Mouse (Mus musculus): ENCODE measurements around the gene A630095N17Rik. TPM values are rescaled to one million over a fixed set of nuclear protein-coding genes. Genes with fewer than 3 reads are reported as not detected.
"Not testable (repeated sequence)": the region's sequence is repeated elsewhere in the genome, so short reads cannot be mapped to it uniquely, and the experiment has no call there.

A630095N17Rik gene
- polyA plus RNA-seq, 2 experiments from 2014 or later = not detected

DNA sequence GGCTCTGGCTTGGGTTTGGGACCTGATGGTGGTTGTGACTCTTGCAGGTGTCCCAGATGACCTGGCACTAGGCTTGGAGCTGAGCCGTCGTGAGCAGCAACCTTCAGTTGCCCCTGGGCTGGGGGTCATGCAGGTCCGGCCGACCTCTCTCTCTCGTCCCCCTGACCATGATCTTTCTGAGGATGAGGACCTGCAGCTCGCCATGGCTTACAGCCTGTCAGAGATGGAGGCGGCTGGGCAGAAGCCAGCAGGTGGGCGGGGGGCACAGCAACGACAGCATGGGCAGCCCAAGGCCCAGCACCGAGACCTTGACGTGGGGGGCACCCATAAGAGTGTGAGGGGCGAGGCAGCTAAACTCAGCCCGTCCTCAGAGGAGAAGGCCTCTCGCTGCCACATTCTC, 11.5 kb upstream of the A630095N17Rik start:
- ATAC-seq = no peak

DNA sequence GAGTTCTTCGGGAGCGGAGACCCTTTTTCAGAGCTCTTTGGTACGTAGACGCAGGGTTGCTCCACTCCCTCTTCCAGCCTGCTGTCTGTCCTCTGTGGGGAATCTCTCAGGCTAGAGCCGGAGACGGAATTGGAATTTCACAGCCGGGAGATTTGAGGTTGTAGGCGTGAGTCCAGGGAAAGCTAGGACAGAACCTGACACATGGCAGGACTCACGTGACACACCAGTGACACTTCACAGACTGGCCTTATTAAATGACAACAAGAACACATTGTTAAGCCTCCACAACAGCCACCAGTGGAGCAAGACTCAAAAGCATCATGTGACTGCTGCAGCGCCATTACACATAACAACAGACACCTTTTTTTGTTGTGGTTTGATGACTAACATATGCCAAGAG, 7.7 kb upstream of the A630095N17Rik start:
- ATAC-seq = no peak

DNA sequence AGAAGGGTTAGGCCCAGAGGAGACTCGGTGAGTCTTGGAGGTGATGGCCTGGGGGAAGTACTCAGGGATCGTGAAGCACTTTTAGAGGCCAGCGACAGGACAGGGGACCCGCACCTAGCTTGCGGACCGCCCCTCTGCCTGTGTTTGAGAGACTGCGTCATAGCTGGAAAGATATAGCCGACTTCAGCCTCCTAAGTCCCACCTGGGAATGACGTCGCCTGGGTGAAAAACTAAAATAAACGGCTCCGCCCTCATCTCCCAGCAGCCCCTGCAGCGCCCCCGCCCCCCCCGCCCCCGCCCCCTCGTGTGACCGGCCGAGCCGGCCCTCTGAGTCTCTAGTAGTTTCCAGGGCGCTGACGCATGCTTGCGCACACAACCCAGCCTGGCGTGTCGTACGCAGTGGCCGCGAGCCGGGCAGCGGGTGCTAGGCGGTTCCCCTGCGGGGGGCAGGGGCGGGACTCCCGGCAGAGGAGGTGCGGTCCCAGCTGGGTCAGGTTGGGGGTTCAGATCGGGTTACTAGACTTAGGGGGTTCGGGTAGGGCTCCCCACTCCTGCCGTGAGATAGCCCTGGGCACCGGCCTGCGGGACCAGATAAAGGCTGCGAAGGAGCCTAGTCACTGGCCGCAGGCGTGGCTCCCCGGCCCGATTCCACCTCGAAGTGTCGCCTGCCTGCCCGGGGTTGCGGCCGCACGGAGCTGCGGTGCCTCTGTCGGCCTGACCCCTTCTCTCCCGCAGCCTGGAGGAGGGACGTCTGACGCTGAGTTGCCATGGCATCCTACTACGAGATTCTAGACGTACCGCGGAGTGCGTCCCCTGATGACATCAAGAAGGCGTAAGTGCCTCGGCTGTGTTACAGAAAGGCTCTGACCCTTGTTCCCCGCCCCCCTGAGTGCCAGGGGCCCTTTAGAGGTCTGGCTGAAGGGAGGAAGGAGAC, 4.5 kb upstream of the A630095N17Rik start, which contains the start of gene Dnajb2:
Gene Dnajb2 (plus strand): TSS at position 290 of the 934 bp plus-strand sequence.
- ATAC-seq = peak; percentile 67

DNA sequence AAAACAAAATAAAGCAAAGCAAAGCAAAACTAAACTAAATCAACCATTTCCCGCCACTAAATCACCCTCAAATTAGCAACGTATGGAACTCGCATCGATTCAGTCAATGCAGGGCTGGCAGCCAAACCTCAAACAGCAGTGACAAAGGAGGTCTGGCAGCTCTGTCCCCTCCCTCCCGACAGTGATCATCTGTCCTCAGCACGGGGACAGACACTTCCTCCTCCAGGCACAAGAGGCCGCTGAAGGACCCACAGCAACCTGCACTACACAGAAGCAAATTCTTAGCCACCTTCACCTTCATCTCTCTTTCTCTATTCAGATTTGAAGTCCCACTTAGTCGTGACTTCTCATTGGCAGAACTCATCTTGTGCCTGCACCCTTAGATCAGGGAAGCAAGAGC, 2.7 kb upstream of the A630095N17Rik start:
- ATAC-seq = peak; percentile 60

DNA sequence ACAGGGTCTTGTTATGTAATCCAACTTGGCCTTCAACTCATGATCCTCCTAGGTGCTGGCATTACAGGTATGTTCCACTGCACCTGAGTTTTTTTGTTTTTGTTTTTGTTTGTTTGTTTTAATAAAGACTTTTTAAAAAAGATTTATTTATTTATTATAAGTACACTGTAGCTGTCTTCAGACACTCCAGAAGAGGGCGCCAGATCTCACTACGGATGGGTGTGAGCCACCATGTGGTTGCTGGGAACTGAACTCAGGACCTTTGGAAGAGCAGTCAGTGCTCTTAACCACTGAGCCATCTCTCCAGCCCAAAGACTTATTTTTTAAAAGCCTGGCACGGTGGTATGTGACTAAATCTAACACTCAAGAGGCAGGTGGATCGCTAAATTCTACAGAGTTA, 587 bp upstream of the A630095N17Rik start:
- ATAC-seq = not testable (repeated sequence)

DNA sequence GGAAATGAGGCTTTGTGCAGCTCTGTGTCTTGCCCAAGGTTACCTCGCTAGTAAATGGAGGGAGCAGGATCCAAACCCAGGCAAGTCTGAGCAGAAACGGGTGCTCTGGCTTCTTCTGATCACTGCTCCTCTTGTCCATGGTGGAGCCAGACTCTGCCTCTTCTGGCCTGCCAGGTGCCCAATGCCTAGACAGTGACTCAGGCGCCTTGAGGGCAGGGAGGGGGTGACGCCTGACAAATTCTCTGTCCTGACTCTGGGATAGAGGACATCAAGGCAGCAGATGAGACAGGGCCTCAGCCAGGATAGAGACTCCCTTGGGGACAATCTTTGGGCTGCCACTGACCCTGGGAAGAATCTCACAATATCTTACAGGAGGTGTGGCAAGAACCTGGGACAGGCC, 678 bp downstream of the A630095N17Rik start:
- ATAC-seq = no peak

DNA sequence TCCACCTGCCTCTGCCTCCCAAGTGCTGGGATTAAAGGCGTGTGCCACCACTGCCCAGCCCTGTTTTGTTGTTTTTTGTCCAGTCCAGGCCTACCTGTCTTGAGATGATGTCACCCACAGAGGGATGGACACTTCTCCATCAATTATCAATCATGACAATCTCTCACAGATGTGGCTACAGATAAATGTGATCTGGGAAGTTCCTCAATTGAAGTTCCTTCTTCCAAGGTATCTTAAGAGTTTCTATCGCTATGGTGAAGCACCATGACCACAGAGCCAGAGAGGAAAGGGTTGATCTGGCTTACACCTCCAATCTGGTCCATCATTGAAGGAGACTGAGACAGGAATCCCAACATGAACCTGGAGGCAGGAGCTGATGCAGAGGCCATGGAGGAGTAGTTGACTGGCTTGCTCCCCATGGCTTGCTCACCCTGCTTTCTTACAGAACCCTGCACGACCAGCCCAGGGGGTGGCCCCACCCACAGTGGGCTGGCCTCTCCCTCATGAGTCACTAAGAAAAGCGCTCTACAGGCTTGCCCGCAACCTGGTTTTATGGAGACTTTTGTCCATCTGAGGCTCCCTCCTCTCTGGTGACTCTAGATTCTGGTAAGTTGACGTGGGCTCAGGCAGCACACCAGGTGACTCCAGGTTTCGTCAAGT, 1.4 kb downstream of the A630095N17Rik start:
- ATAC-seq = no peak

DNA sequence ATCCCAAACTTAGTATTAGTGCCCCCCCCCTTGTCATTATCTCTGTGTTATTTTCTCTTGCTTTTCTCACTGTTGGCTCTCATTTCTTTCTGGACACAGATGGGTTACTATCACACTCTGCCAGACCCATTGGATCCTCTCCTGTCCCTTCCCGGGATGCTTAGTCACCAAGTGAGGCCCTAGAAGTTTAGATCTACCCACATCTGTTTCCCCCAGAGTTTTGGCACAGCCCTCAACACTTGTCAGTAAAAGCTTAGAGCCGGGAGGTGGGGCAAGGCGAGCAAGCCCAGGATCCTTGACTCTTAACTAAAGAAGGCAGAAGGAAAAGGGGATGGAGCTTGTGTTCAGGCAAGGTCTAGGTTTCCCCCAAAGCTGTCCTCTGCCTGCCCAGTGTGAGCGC, 2.7 kb downstream of the A630095N17Rik start:
- ATAC-seq = no peak

DNA sequence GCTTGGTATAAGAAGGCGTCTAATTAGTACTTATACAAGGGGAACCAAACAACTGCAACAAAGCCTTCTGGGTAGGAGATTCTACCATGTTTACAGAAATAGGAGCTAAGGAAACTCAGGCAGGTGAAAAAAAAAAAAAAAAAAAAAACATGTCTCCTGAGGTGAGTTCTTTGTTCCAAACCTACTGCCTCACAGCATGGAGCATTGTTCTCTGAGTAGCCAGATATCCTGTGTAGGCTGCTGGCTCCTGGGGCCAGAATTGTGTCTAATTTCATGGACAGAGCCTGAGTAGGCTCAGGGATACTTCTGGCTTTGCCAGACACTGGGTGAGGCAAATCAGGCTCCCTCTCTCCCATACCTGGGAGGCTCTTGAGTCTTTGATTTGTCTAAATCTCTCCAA, 4.2 kb downstream of the A630095N17Rik start:
- no peak for ATAC-seq

DNA sequence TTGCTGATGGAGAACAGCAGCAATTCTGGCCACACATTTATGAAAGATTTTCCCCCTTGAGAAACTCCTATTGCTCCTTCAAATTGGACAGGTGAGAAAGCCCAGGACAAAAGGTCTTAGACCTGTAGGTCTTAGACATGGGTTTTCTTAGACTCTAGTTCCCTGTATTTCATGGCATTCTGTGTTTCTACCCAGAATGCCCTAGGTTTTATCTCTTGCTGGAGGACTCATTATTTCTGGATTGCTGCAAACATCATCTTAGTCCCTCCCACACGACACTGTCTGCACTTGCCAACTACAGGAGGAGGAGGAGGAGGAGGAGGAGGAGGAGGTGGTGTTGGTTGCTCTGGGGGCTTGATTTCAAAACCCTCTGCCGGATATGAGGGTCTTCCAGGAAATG, 5.8 kb downstream of the A630095N17Rik start:
- no peak for ATAC-seq

DNA sequence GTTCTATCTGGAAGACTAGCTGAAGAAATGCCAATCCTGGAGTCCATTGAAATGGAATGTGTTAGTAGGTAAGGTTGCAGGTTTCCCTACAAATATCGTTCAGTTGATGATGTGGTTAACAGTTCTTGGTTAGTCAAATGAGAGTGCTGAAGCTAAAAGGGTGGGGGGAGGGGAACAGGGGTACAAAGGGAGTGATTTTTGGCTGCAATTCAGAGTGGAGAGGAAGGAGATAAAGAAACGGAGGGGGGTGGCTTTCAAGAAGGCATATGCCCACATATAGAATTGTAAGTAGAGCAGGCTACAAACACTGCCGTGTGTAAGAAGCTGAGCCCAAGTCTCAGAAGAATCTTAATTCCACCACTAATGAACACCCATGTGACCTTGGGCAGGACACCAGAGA, 6.4 kb downstream of the A630095N17Rik start:
- ATAC-seq = no peak

DNA sequence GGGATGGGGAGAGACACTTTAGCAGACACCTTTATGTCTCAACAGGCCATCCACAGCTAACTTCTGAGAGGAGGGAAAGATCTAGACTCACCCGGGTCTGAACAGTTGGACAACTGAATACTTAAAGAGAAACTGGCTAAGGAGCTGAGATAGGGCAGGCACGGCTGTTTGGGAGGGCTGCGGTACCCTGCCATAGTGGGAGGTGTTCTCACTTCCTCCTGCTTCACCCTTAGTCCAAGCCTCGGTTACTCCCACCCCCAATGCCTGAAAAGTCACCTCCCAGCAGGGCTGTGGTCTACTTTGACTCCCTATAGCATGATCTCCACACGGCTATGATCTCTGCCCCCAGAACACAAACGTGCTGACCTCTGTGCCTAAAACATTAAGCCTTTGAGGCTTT, 8.4 kb downstream of the A630095N17Rik start:
- ATAC-seq = no peak

DNA sequence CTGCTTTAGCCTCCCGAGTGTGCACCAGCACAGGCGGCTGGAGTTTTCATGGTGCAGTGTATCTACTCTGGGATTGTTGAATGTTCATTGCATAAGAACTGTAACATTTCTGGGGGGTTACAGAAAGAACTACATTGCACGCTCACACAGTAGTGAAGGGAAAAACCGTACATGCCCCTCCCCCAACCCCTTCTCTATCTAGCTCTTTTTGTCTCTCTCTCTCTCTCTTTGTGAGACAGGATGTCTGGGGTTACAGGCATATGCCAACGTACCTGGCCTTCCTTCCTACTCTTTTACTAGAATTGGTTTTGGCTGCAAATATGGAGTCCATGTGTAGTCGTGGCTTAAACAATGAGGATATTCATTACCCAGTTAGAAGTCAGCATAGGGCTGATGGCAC, 9.0 kb downstream of the A630095N17Rik start:
- no peak for ATAC-seq

DNA sequence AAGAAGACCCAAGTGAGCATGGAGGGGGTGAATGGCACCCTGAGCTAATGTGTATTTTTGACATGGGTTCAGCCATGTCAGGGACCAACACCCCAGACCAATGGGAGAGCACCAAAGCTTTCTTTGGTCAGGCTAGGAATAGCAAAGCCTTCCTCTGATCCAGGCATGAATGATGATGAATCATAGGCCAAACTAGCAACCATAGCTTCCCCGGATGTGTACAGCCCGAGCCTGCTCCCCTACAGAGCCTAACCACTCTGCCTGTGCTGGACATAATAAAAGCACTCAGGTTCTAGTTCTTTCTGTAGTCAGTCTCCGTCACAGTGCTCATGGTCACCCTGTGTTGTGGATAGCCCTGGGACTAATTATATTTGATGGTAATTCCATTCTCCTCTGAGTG, 10.4 kb downstream of the A630095N17Rik start:
- ATAC-seq = no peak

DNA sequence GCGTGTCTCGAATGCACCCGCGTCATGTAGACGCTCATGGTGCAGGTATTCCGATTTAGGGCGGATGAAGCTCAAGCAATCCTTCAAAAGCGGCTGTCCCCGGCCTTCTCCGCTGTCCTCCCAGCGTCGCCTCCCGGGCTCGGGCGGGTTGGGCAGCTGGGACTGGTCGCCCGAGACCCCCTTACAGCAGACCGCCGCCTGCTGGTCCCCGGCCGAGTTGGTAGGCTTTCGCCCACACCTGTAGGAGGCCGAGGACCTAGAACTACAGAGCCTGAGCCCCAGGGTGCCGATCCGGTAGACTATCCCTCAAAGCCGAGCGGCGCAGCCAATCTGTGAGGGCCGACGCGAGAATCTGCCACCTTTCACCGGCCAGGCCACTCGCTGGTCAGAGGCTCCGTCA, 12.4 kb downstream of the A630095N17Rik start, which contains the start of gene Tuba4a:
Gene Tuba4a (minus strand): TSS at position 335 of the 400 bp plus-strand sequence.
- ATAC-seq = no peak

DNA sequence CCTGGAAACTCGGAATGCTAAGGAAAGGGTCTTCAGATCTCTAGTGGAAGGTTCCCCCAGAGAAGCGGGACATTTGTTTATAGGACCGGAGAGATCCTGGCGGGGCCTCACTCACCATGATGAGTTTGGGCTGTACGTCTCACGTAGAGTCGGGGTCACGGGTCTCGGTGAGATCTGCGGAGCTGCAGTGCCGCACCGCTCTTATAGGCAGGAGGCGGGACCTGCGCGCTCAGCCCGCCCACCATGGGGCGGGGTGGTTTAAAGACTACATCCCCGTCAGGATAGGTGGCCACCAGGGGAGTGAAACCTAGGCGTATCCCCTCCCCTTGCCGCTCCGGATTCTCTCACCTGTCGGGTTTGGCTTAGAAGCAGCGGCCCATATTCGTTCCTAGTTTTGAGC, 12.8 kb downstream of the A630095N17Rik start:
- ATAC-seq = peak; percentile 91

DNA sequence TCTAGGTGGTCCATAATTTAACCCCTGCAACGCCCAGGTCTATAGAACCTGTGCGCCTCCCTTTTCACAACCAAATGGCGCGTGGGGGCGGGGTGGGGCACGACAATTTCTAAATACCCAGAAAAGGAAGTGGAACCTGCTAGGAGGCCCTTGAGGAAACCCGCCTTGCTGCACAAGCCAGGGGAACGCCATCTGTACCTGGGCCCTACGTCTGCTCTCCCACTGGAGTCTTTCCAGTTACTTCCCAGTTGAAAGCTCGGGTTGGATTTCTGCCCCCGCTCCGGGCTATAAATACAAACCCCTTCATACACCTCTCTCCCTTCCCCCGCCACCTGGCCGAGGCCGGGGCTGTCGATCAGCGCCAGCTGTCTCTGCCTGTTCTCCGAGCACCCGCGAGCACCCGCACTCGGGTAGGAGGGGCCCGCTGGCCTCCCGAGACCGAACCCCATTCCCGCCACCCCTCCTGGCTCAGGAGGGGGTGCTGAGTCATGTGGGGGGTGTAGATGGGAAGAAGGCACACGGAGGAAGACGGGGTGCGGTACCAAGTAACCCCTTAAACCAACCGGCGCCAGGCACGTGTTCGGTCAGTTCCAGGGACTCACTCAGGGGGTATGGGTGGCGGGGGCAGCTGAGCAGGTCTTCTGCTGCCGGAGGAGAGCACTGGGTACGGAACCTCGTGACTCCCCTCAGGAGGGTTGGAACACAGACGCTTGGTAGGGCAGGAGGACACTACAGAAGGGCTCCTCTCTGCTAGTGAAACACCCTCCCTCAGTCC, 13.5 kb downstream of the A630095N17Rik start:
- peak; percentile 54 for ATAC-seq

DNA sequence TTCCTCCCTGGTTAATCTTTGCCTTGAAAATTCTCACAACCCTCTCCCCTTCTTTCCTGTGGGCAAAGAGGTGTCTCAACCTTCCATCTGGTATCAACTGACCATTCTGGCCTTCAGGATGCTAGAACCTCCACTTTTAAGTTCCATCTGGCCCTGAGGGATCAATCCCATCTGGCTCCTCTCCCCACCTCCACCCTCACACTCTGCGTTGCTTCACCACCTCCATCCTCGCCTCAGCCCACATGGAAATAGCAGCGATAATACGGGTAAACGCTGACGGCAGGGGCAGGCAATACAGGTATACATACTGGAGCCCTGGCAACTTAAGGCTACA, 14.0 kb downstream of the A630095N17Rik start:
- peak; percentile 1 for ATAC-seq

DNA sequence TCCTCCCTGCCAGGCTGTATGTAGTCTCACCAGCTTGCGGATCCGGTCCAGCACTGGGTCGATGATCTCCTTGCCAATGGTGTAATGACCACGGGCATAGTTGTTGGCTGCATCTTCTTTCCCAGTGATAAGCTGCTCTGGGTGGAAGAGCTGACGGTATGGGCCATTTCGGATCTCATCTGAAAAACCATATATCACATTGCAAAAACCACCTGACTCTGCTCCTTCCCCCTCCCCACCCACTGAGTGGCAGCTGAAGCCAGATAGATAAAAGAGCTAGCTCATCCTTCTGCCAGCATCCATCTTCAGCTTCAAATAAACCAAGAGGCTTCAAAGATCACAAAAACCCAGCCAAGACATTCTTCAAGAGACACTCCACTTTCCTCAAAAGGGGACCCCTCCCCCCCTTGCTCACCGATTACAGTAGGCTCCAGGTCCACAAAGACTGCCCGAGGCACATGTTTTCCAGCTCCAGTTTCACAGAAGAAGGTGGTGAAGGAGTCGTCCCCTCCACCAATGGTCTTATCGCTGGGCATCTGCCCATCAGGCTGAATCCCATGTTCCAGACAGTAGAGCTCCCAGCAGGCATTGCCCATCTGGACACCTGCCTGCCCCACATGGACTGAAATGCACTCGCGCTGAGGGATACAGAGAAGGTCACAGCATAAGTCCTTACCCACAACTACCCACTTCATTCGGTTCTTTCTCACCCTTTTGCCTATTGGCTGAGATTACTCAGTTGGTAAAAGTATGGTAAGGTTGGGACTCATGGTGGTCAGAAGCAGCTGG, 14.9 kb downstream of the A630095N17Rik start:
- no peak for ATAC-seq

DNA sequence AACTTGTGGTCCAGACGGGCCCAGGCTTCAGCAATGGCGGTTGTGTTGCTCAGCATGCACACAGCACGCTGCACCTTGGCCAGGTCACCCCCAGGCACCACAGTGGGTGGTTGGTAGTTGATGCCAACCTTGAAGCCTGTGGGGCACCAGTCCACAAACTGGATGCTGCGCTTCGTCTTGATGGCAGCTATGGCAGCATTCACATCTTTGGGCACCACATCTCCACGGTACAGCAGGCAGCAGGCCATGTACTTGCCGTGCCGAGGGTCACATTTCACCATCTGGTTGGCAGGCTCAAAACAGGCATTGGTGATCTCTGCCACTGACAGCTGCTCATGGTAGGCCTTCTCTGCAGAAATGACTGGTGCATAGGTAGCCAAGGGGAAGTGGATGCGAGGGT, 16.1 kb downstream of the A630095N17Rik start:
- ATAC-seq = no peak

DNA sequence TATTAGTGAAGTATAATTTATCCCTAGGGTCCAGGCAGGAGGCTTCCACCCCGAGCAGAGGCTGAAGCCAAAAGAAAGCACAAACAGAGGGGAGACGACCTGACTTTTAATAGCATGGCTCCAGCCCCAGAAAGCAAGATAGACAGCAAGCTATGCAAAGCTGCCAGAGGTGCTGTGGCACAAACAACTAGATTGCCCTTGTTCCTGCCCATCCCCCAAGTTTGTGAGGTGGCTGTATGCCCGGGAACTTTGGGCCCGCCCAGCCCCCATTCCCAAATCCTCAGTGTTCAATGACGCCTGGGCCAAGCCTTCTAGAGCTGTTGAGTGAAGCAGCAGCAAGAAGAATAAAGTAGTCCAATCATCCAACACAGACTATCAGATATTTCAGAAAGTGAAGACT, 17.0 kb downstream of the A630095N17Rik start:
- no peak for ATAC-seq

DNA sequence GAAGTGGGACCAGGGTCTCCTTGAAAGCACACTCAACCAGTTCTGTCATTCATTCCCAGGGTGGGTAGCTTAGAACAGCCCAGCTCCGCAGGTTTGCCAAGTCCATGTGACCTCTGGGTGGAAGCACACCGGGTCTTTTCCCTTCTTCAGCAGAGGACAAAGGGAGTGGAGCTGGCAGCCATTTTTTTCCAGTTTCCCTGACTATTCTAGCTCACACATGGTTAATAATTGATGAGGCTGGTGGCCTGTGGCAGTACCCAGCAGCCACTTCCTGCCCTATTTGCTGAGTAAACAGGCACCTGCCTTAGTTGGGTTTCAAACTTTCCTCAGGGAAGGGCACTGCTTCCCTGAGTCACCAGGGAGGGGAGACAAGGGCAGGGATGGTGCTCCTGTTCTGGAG, 17.5 kb downstream of the A630095N17Rik start:
- ATAC-seq = no peak

Measured in activated CD4-positive, CD25-positive, alpha-beta regulatory T cell, adult 4 months (primary cell).